In the genomic region with DNA sequence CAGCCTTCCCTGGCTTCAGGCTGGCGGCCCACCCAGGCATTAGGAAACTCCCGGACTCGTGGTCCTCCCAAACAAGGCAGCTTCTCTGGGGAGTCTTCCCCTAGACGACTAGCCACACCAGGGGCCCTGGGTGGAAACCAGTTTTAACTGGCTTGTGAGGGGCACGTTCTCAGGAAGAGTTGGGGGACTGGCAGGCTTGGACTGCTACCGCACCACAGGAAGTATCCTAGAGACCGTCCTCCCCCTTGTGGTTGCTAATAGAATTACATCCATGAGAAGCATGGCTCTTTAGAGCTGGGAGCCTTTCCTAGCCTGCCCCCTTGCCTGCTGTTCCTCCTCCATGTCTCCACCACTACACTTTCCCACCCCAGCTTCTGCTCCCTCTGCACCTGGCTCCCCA, we compare ENCODE assay signal across 8 mouse cellular contexts.
A peak's percentile ranks its signal among the peaks of the same experiment; 100 is the strongest.
DNase-seq lines count a peak whose midpoint lies in the region; ATAC-seq lines count a peak whose summit lies in the region.

No protein-coding gene starts in this region.

- no peak for ATAC-seq in heart, embryonic 14.5 days (ENCODE audit: insufficient number of reproducible peaks, insufficient read depth, low FRiP score, low read depth)
- peak; percentile 45; the same call in 1 of the 2 replicates for ATAC-seq in liver, embryonic 11.5 days (replicated peaks; ENCODE audit: low FRiP score)
- peak; percentile 77; the same call in 1 of the 2 replicates for ATAC-seq in neural tube, embryonic 14.5 days (ENCODE audit: low read depth)

- H3K4me3 ChIP-seq in embryonic facial prominence, embryonic 10.5 days, result no peak overlapping the region
- no peak overlapping the region for H3K4me3 ChIP-seq in heart, embryonic 14.5 days (ENCODE audit: control insufficient read depth in 1 of 2, insufficient read depth in 1 of 2, low read depth in 1 of 2, low read length in 2 of 2)
- H3K4me3 ChIP-seq in liver, embryonic 11.5 days (ENCODE audit: low read depth, low read length), result no peak overlapping the region
- no peak overlapping the region for H3K4me3 ChIP-seq in neural tube, embryonic 14.5 days (ENCODE audit: low read depth, low read length)

- H3K4me2 ChIP-seq in heart, embryonic 14.5 days (ENCODE audit: low read length), result peak overlapping the region; percentile 21; the same call in 1 of the 2 replicates
- H3K4me2 ChIP-seq in liver, embryonic 11.5 days, result no peak overlapping the region
- H3K4me2 ChIP-seq in neural tube, embryonic 14.5 days (ENCODE audit: low read depth, low read length), result no peak overlapping the region

- peak; percentile 31 to 40 for DNase-seq in CD8-positive naive resting alpha-beta T cell, adult 2 months (ENCODE audit: low read depth in 2 of 2, low spot score in 2 of 2)
- DNase-seq in adrenal gland, postnatal 10 days, result peak; percentile 43
- DNase-seq in embryonic facial prominence, embryonic 10.5 days (ENCODE audit: low spot score), result peak; percentile 65
- peak; percentile 55 for DNase-seq in kidney, postnatal 10 days
- DNase-seq in liver, embryonic 11.5 days (ENCODE audit: low spot score), result peak; percentile 35
- DNase-seq in thymus, postnatal 4 days, result peak; percentile 52

- H3K9me3 ChIP-seq in embryonic facial prominence, embryonic 10.5 days, result no peaks in the 10 kb centered on the region
- no peaks in the 10 kb centered on the region for H3K9me3 ChIP-seq in heart, embryonic 14.5 days (ENCODE audit: control insufficient read depth, low read length)
- no peaks in the 10 kb centered on the region for H3K9me3 ChIP-seq in liver, embryonic 11.5 days (ENCODE audit: control insufficient read depth, low read length)
- no peaks in the 10 kb centered on the region for H3K9me3 ChIP-seq in neural tube, embryonic 14.5 days (ENCODE audit: control insufficient read depth, low read length)

- no peaks in the 10 kb centered on the region for H3K27me3 ChIP-seq in embryonic facial prominence, embryonic 10.5 days (replicated peaks; ENCODE audit: low read depth, poor library complexity, severe bottlenecking)
- no peaks in the 10 kb centered on the region for H3K27me3 ChIP-seq in heart, embryonic 14.5 days (ENCODE audit: control insufficient read depth, insufficient read depth, low read length)
- no peaks in the 10 kb centered on the region for H3K27me3 ChIP-seq in liver, embryonic 11.5 days (replicated peaks; ENCODE audit: control insufficient read depth, insufficient read depth, low read length)
- H3K27me3 ChIP-seq in neural tube, embryonic 14.5 days (ENCODE audit: control insufficient read depth, insufficient read depth, low read length), result no peaks in the 10 kb centered on the region

- peaks cover 4% of the 10 kb centered on the region; the same call in 1 of the 2 replicates for H3K4me1 ChIP-seq in embryonic facial prominence, embryonic 10.5 days
- peaks cover 2 to 4% of the 10 kb centered on the region in 2 experiments; a peak in 2 of 4 replicates for H3K4me1 ChIP-seq in heart, embryonic 14.5 days (ENCODE audit: control insufficient read depth in 2 of 2, insufficient read depth in 2 of 2, low read length in 2 of 2)
- no peaks in the 10 kb centered on the region for H3K4me1 ChIP-seq in liver, embryonic 11.5 days (replicated peaks; ENCODE audit: control insufficient read depth, insufficient read depth, low read length)
- H3K4me1 ChIP-seq in neural tube, embryonic 14.5 days (ENCODE audit: control insufficient read depth, insufficient read depth, low read length), result no peaks in the 10 kb centered on the region

- H3K27ac ChIP-seq in embryonic facial prominence, embryonic 10.5 days (replicated peaks), result peak overlapping the region; percentile 72
- no peak overlapping the region for H3K27ac ChIP-seq in heart, embryonic 14.5 days (replicated peaks in 1 of 2; ENCODE audit: control insufficient read depth in 1 of 2, insufficient read depth in 1 of 2, low read depth in 2 of 2, low read length in 2 of 2)
- H3K27ac ChIP-seq in liver, embryonic 11.5 days (ENCODE audit: low read depth, low read length), result no peak overlapping the region
- H3K27ac ChIP-seq in neural tube, embryonic 14.5 days (ENCODE audit: low read depth, low read length), result no peak overlapping the region

- 29% methylated on average over 7 of the region's 7 CpGs for whole genome bisulfite sequencing in embryonic facial prominence, embryonic 10.5 days
- 29% methylated on average over 7 of the region's 7 CpGs for WGBS in heart, embryonic 14.5 days
- 32% methylated on average over 7 of the region's 7 CpGs for WGBS in liver, embryonic 11.5 days
- WGBS in neural tube, embryonic 14.5 days, result 31% methylated on average over 7 of the region's 7 CpGs

- H3K36me3 ChIP-seq in embryonic facial prominence, embryonic 10.5 days (replicated peaks), result no peaks in the 10 kb centered on the region
- H3K36me3 ChIP-seq in heart, embryonic 14.5 days (ENCODE audit: control insufficient read depth, insufficient read depth, low read length), result no peaks in the 10 kb centered on the region
- H3K36me3 ChIP-seq in liver, embryonic 11.5 days (ENCODE audit: control insufficient read depth, insufficient read depth, low read length), result no peaks in the 10 kb centered on the region
- H3K36me3 ChIP-seq in neural tube, embryonic 14.5 days (ENCODE audit: control insufficient read depth, insufficient read depth, low read length), result no peaks in the 10 kb centered on the region

- H3K9ac ChIP-seq in heart, embryonic 14.5 days (ENCODE audit: low read length), result no peak overlapping the region
- no peak overlapping the region for H3K9ac ChIP-seq in liver, embryonic 11.5 days (ENCODE audit: low read depth, low read length)
- no peak overlapping the region for H3K9ac ChIP-seq in neural tube, embryonic 14.5 days (replicated peaks; ENCODE audit: low read depth, low read length)
